ENCODE assay signal across 23 mouse cellular contexts in the genomic region with DNA sequence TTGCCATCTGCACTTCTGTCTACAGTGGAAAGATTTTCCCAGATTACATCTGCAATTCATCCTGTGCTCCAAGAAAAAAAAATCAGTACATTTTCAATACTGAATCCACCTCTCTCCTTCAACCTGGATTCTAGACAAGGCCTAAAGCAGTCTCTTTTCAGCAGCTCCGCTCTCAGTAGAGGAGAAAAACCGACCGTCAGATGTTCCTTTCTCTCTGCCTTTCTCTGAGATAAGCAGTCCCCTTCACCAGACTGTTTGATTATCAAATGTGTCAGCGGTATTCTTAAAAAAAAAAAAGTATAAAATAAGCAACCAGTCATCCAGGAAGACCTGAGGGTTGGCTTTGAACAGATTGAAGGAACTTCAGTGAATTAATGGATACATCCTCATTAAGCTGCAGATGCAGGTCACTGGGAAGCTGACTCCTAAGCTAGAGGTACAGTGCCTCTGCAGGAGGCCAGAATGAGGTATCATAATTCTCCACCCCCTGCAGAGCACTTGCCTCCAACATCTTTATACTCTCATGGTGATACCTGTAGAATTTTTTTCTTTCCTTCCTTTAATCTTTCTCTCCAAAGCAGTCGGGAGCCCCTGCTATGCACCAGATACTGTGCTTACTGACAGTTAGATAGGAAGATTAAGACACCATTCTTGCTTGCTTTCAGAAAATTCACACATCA.
A peak's percentile ranks its signal among the peaks of the same experiment; 100 is the strongest.
DNase-seq lines count a peak whose midpoint lies in the region; ATAC-seq and TF ChIP-seq lines count a peak whose summit lies in the region.
"Had no signal": no experiment of that assay in that cellular context is flagged by ENCODE, and none has a peak within 500 bp of the region (broad histone marks: within the 10 kb centered on the region; RNA-seq: fewer than 3 reads in every experiment).

No protein-coding gene starts in this region.

- 67% methylated on average over 5 of the region's 5 CpGs for WGBS in forebrain, embryonic 14.5 days
- WGBS in forebrain, embryonic 12.5 days, result 69% methylated on average over 5 of the region's 5 CpGs
- WGBS in midbrain, embryonic 15.5 days, result 53% methylated on average over 5 of the region's 5 CpGs

- DNase-seq in forebrain, embryonic 14.5 days (ENCODE audit: low spot score), result peak; percentile 19
- DNase-seq in brain, embryonic 14.5 days (ENCODE audit: low read depth), result peak; percentile 72
- DNase-seq in kidney, postnatal 4 days, result no peak
- no peak for DNase-seq in left cerebral cortex, adult 9 months (ENCODE audit: low spot score in 2 of 2)
- DNase-seq: adrenal gland, postnatal 10 days; adrenal gland, postnatal 36 days; B cell, adult 2 months; cerebellum, adult 11-12 months; cerebellum, adult 9-10 months; cerebellum, postnatal 14 days; gastrocnemius, adult 2 months; gastrocnemius, postnatal 14 days; heart, adult 11 months had no signal

- no peak overlapping the region for H3K4me2 ChIP-seq in forebrain, embryonic 14.5 days (ENCODE audit: low read length)
- no peak overlapping the region for H3K4me2 ChIP-seq in forebrain, embryonic 12.5 days
- no peak overlapping the region for H3K4me2 ChIP-seq in midbrain, embryonic 15.5 days
- H3K4me2 ChIP-seq: heart, embryonic 11.5 days; hindbrain, embryonic 12.5 days; hindbrain, embryonic 15.5 days had no signal

- H3K9ac ChIP-seq in forebrain, embryonic 14.5 days (ENCODE audit: low read length), result no peak overlapping the region
- H3K9ac ChIP-seq in forebrain, embryonic 12.5 days, result no peak overlapping the region
- no peak overlapping the region for H3K9ac ChIP-seq in midbrain, embryonic 15.5 days
- H3K9ac ChIP-seq: hindbrain, embryonic 12.5 days; hindbrain, embryonic 15.5 days had no signal

- no peaks in the 10 kb centered on the region for H3K27me3 ChIP-seq in forebrain, embryonic 14.5 days (replicated peaks; ENCODE audit: control insufficient read depth, insufficient read depth, low read length)
- no peaks in the 10 kb centered on the region for H3K27me3 ChIP-seq in forebrain, embryonic 12.5 days
- H3K27me3 ChIP-seq in midbrain, embryonic 15.5 days (replicated peaks), result no peaks in the 10 kb centered on the region
- H3K27me3 ChIP-seq: CH12.LX; hindbrain, embryonic 12.5 days; hindbrain, embryonic 15.5 days; Patski had no signal

- H3K9me3 ChIP-seq in forebrain, embryonic 14.5 days (replicated peaks; ENCODE audit: control insufficient read depth, low read length), result no peaks in the 10 kb centered on the region
- H3K9me3 ChIP-seq in forebrain, embryonic 12.5 days, result no peaks in the 10 kb centered on the region
- H3K9me3 ChIP-seq in midbrain, embryonic 15.5 days, result no peaks in the 10 kb centered on the region
- H3K9me3 ChIP-seq: forebrain, embryonic 10.5 days; G1E; hindbrain, embryonic 12.5 days; hindbrain, embryonic 15.5 days had no signal

- H3K36me3 ChIP-seq in forebrain, embryonic 14.5 days (ENCODE audit: control insufficient read depth, insufficient read depth, low read length), result no peaks in the 10 kb centered on the region
- H3K36me3 ChIP-seq in forebrain, embryonic 12.5 days (replicated peaks), result no peaks in the 10 kb centered on the region
- H3K36me3 ChIP-seq in midbrain, embryonic 15.5 days (replicated peaks), result no peaks in the 10 kb centered on the region
- H3K36me3 ChIP-seq: forebrain, embryonic 10.5 days; G1E; hindbrain, embryonic 12.5 days; hindbrain, embryonic 15.5 days had no signal

- H3K4me3 ChIP-seq in forebrain, embryonic 14.5 days (ENCODE audit: low read depth, low read length), result no peak overlapping the region
- no peak overlapping the region for H3K4me3 ChIP-seq in forebrain, embryonic 12.5 days (replicated peaks)
- no peak overlapping the region for H3K4me3 ChIP-seq in midbrain, embryonic 15.5 days
- H3K4me3 ChIP-seq: forebrain, embryonic 10.5 days; gastrocnemius, adult 2 months; hindbrain, embryonic 12.5 days; hindbrain, embryonic 15.5 days had no signal

- no peaks in the 10 kb centered on the region for H3K4me1 ChIP-seq in forebrain, embryonic 14.5 days (ENCODE audit: control insufficient read depth, insufficient read depth, low read length)
- H3K4me1 ChIP-seq in forebrain, embryonic 12.5 days, result no peaks in the 10 kb centered on the region
- H3K4me1 ChIP-seq in midbrain, embryonic 15.5 days, result no peaks in the 10 kb centered on the region
- H3K4me1 ChIP-seq: forebrain, embryonic 10.5 days; hindbrain, embryonic 12.5 days; hindbrain, embryonic 15.5 days had no signal

- TF ChIP-seq POLR2A in brain, embryonic 14.5 days (IDR thresholded peaks at IDR 0.05; ENCODE audit: borderline replicate concordance, extremely low read depth, insufficient read depth, insufficient read length, poor library complexity, severe bottlenecking), result no peak

- TF ChIP-seq CTCF in brain, embryonic 14.5 days (IDR thresholded peaks at IDR 0.05; ENCODE audit: borderline replicate concordance, extremely low read depth, insufficient read depth, insufficient read length), result no peak

- H3K27ac ChIP-seq in forebrain, embryonic 14.5 days (ENCODE audit: low read depth, low read length), result no peak overlapping the region
- H3K27ac ChIP-seq in forebrain, embryonic 12.5 days, result no peak overlapping the region
- no peak overlapping the region for H3K27ac ChIP-seq in midbrain, embryonic 15.5 days
- H3K27ac ChIP-seq: forebrain, embryonic 10.5 days; gastrocnemius, adult 2 months; hindbrain, embryonic 12.5 days; hindbrain, embryonic 15.5 days had no signal

- ATAC-seq in forebrain, embryonic 14.5 days, result no peak
- no peak for ATAC-seq in forebrain, embryonic 12.5 days (ENCODE audit: low FRiP score)
- ATAC-seq in midbrain, embryonic 15.5 days (replicated peaks), result peak; percentile 91
- ATAC-seq: forebrain, embryonic 16.5 days; Patski had no signal

Comparison
In these comparisons a context has a peak if more than half of its experiments do, and no peak if none do; other contexts are left out.
1. DNase-seq: peak in forebrain, embryonic 14.5 days (single experiment) and brain, embryonic 14.5 days (single experiment); none in kidney, postnatal 4 days (0 of 2) and left cerebral cortex, adult 9 months (0 of 2).